Mouse (Mus musculus) liver, postnatal 0 days (tissue): ENCODE results near the gene Neurod2. TPM values are rescaled to one million over a fixed set of nuclear protein-coding genes. Genes with fewer than 3 reads are reported as not detected.

Experiments
- ATAC-seq: fragments of 200-750 bp; cut with Nextera tagmentation; 2 replicates; pipeline ENCODE4 v1.8.0; 2017; ENCODE audit warnings: mild to moderate bottlenecking, moderate library complexity
- DNase-seq: peaks from one replicate; pipeline ENCODE4 v3.0.0-alpha.2; 2016
- H3K27ac ChIP-seq: fragments of 300-500 bp; sonication (generic); 2 replicates; pipeline ENCODE4 v1.5.1; 2014; ENCODE audit warnings: antibody characterized with exemption, moderate library complexity, mild to moderate bottlenecking, low read depth
- H3K27me3 ChIP-seq: fragments of 300-500 bp; sonication (generic); 2 replicates; pipeline ENCODE4 v1.6.1; 2014; ENCODE audit warnings: low read length, control low read depth, mixed read lengths; ENCODE audit not compliant: insufficient read depth
- H3K36me3 ChIP-seq: fragments of 300-500 bp; sonication (generic); replicated peaks from 2 replicates; pipeline ENCODE4 v1.6.1; 2014; ENCODE audit warnings: mild to moderate bottlenecking, control low read depth, low read length, moderate library complexity, mixed read lengths; ENCODE audit not compliant: insufficient read depth
- H3K4me1 ChIP-seq: fragments of 300-500 bp; sonication (generic); 2 replicates; pipeline ENCODE4 v1.6.1; 2014; ENCODE audit warnings: antibody characterized with exemption, mild to moderate bottlenecking, control low read depth; ENCODE audit not compliant: insufficient read depth
- H3K4me2 ChIP-seq: fragments of 300-500 bp; sonication (generic); 2 replicates; pipeline ENCODE4 v1.6.1; 2014; ENCODE audit warnings: low read depth, mild to moderate bottlenecking, low read length, moderate library complexity, mixed read lengths
- H3K4me3 ChIP-seq: fragments of 300-500 bp; sonication (generic); 2 replicates; pipeline ENCODE4 v1.5.1; 2014; ENCODE audit warnings: low read depth, low read length
- H3K9ac ChIP-seq: fragments of 300-500 bp; sonication (generic); replicated peaks from 2 replicates; pipeline ENCODE4 v1.6.1; 2014; ENCODE audit warnings: mild to moderate bottlenecking, moderate library complexity
- H3K9me3 ChIP-seq: fragments of 300-500 bp; sonication (generic); 2 replicates; pipeline ENCODE4 v1.6.1; 2016; ENCODE audit warnings: mild to moderate bottlenecking, control low read depth, low read length, mixed read lengths
- CTCF ChIP-seq: sonication (generic); IDR thresholded peaks from 2 replicates; pipeline ENCODE4 v1.5.1; 2016; ENCODE audit warnings: antibody characterized with exemption, low read depth
- EP300 ChIP-seq: IDR thresholded peaks from 2 replicates; pipeline ENCODE4 v1.6.1; 2016; ENCODE audit warnings: antibody characterized with exemption, low read depth, mild to moderate bottlenecking
- WGBS: fragments of 180-500 bp; shearing (Covaris S2); extraction: QIAGEN DNeasy Blood & Tissue Kit; methylation state at CpG from one replicate; pipeline ENCODE4 v1.1.7; 2014; ENCODE audit not compliant: insufficient replicate concordance; 5-methylcytosine and 5-hydroxymethylcytosine counted together
- polyA plus RNA-seq: library from polyadenylated mRNA; unstranded; fragments of >200 nt; fragmentation: Nextera tagmentation; extraction: Ambion mirVana; gene quantifications from 2 replicates; pipeline ENCODE4 v1.2.1, GENCODE M21; 2015

Gene Neurod2
- polyA plus RNA-seq, 1 experiment from 2014 or later = not detected

DNA sequence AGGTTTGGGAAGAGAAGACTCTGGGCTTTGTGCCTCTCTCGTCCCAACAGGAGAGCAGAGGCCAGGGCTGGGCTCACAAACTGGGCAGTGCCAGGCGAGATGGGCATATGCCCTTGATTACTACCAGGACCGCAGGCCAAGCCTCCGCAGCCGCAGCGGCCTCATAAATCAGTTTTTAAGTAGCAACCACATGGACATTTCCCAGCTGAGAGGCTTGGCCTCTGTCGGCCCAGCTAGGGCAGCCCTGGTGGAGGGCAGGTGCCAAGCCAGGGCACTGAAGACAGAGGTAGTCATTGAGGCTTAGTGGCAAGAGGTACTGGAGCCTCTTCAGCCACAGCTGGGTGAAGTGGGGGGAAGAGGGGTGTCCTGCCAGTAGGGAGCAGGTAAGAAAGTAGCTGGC is 12.0 kb downstream of the Neurod2 start:
- no peak for TF ChIP-seq CTCF
- no peak for TF ChIP-seq EP300
- Histone ChIP-seq H3K9ac (no peak overlapping the region), H3K27ac (no peak overlapping the region), H3K9me3 (no peaks in the 10 kb centered on the region), H3K4me3 (no peak overlapping the region), H3K4me2 (no peak overlapping the region), H3K36me3 (no peaks in the 10 kb centered on the region), H3K27me3 (peaks cover 82% of the 10 kb centered on the region), H3K4me1 (0 out of 2 replicates have a peak, but pooled peaks cover 3% of the 10 kb centered on the region)
- 10% methylated on average over 7 of the region's 7 CpGs for WGBS
- DNase-seq = no peak
- ATAC-seq = no peak

DNA sequence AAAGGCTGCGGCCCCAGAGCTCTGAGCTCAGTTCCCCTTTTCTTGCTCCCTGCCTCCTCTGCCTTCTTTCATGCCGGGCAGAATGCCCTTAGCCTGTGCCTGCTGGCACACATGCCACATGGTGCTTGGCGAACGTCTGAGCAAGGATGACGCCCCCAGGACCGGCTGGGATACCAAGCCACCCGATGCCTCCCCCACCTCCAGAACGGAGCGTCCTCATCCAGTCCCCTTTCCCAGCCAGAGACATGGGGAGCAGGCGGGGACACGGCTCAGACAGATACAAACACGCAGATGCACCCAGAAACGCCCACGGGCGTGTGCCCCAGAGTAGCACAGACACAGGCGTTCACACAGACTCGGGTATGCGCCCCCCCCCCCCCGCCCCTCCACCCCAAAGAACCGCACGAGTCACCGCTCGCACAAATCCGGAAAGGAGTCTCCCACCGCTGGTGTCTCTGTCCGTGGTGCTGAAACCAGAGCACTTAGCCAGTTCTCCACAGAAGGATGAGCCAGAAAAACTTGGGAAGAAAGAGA is 15.6 kb downstream of the Neurod2 start:
- Histone ChIP-seq H3K9ac (no peak overlapping the region), H3K4me1 (0 out of 2 replicates have a peak, but pooled peaks cover 3% of the 10 kb centered on the region), H3K4me3 (no peak overlapping the region), H3K27me3 (peaks cover 55% of the 10 kb centered on the region), H3K27ac (no peak overlapping the region), H3K9me3 (no peaks in the 10 kb centered on the region), H3K4me2 (no peak overlapping the region), H3K36me3 (no peaks in the 10 kb centered on the region)
- 3% methylated on average over 26 of the region's 26 CpGs for WGBS
- ATAC-seq (no peak), DNase-seq (peak; percentile 76)
- no peak for TF ChIP-seq EP300
- TF ChIP-seq CTCF = no peak

DNA sequence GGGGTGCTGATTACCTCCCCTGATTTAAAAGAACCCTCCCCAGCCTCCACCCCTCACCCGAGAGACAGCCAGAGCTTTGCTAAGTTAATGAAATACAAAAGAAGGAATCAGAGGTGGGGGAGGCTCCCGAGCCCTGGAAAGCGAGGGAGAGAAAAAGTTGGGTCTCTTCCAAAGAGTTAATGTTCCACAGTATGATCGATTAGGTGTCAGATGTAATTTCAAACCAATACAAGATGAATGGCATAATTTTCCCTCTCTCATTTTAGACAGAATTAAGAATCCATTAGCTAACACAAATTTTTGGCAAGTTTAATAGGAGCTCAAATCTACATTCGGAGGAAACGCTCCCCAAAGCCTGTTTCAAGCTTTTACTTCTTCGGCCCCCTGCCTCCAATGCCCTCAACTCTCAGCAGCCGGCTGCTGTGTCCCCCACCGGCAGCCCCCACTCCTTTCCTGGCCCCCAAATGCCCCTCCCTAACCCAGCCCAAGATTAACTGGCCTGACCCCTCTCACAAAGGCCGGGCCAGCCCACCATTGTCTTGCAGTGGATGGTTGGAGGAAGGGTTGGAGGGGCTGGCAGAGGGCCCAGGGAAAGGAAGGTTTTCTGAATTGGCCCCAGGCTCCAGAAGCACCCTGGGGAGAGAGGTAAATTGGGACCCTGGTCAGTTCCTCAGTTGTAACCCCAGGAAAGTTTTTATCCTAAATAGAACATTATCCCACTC is 30.8 kb downstream of the Neurod2 start:
- Histone ChIP-seq H3K4me3 (no peak overlapping the region), H3K27me3 (peaks cover 38% of the 10 kb centered on the region), H3K9me3 (no peaks in the 10 kb centered on the region), H3K4me2 (peak overlapping the region; percentile 61), H3K9ac (no peak overlapping the region; the same call in 1 of the 2 replicates), H3K36me3 (no peaks in the 10 kb centered on the region), H3K4me1 (peaks cover 20% of the 10 kb centered on the region), H3K27ac (peak overlapping the region; percentile 96)
- WGBS = 16% methylated on average over 10 of the region's 10 CpGs
- DNase-seq (peak; percentile 36), ATAC-seq (peak; percentile 28; the same call in 1 of the 2 replicates)
- no peak for TF ChIP-seq EP300
- TF ChIP-seq CTCF = no peak

DNA sequence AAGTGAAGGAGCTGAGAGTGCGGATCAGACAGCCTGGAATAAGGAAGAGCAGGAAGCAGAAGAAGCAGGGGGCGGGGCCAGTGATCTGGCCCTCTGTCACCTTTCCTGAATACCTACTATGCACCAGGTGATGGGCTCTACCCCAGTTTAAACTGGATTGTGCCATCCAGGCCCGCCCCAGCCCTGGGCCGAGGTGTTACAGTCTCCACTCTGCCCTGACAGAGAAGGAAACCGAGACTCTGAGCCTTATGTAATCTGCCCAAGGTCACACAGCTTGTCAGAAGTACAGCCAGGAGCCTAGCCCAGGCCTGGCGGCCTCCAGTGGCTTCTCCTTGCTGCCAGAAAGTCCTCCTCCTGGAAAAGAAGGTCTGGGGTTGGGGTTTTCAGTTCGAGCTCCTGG is 31.7 kb downstream of the Neurod2 start:
- WGBS = 20% methylated on average over 7 of the region's 7 CpGs
- Histone ChIP-seq H3K27ac (peak overlapping the region; percentile 96), H3K9me3 (no peaks in the 10 kb centered on the region), H3K9ac (peak overlapping the region; percentile 46), H3K4me2 (peak overlapping the region; percentile 61), H3K4me1 (peaks cover 20% of the 10 kb centered on the region), H3K36me3 (no peaks in the 10 kb centered on the region), H3K4me3 (no peak overlapping the region), H3K27me3 (peaks cover 43% of the 10 kb centered on the region)
- DNase-seq (peak; percentile 33), ATAC-seq (peak; percentile 31; the same call in 1 of the 2 replicates)
- TF ChIP-seq EP300 (no peak), CTCF (no peak)

DNA sequence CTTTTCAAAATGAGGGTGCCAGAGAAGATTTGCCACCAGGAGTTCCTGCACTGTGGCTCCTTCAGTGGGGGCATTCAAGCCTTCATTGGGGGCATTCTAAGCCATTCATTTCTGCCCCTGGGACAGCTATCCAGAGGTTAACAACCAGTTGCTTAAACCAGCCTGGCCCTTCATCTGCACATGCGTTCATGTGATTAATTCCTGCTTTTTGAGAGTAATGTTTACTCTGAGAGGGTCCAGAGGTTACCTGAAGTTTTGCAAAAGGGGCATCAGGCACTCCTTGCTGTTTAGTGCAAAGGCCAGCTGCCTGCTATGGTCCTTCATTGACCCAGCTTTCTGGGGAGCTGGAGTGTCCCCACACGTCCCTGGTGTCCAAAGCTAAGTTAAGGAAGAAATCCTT is 32.5 kb downstream of the Neurod2 start:
- Histone ChIP-seq H3K9ac (peak overlapping the region; percentile 46), H3K4me1 (peaks cover 20% of the 10 kb centered on the region), H3K36me3 (no peaks in the 10 kb centered on the region), H3K4me2 (peak overlapping the region; percentile 61), H3K27ac (peak overlapping the region; percentile 96), H3K4me3 (no peak overlapping the region), H3K27me3 (peaks cover 43% of the 10 kb centered on the region), H3K9me3 (no peaks in the 10 kb centered on the region)
- TF ChIP-seq EP300 (peak; percentile 49; the same call in 1 of the 2 replicates), CTCF (no peak)
- WGBS = 58% methylated on average over 2 of the region's 2 CpGs
- ATAC-seq (peak; percentile 77), DNase-seq (peak; percentile 37)

DNA sequence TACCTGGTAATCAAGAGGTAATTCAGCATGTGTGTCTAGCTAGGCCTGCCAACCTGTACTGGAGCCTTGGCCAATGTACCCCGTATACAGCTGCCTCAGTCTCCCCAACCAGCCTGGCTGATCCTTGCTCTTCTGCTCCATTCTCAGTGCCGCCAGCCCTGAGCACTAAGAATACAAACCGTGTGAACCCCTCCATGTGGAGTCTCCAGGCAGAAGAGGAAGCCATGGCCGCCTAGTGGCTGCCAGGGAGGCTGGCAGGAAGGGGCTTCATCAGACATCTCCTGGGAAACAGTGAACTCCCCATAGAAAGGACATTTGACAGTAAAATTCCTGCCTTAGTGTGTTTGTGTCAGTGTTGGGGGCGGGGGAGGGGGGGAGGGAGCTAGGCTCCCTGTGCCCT is 33.2 kb downstream of the Neurod2 start:
- peak overlapping the region; percentile 46; the same call in 1 of the 2 replicates for H3K9ac ChIP-seq
- H3K27ac ChIP-seq = peak overlapping the region; percentile 96
- no peaks in the 10 kb centered on the region for H3K36me3 ChIP-seq
- H3K4me1 ChIP-seq = peaks cover 20% of the 10 kb centered on the region
- ATAC-seq = peak; percentile 3; the same call in 1 of the 2 replicates
- peaks cover 43% of the 10 kb centered on the region for H3K27me3 ChIP-seq
- 11% methylated on average over 5 of the region's 5 CpGs for WGBS
- DNase-seq = peak; percentile 28
- no peaks in the 10 kb centered on the region for H3K9me3 ChIP-seq
- H3K4me3 ChIP-seq = no peak overlapping the region
- no peak overlapping the region for H3K4me2 ChIP-seq
- no peak for TF ChIP-seq EP300
- TF ChIP-seq CTCF = peak; percentile 61
